Mouse (Mus musculus) embryonic facial prominence, embryonic 12.5 days (tissue): ENCODE results near the gene Hspa12a. TPM values are rescaled to one million over a fixed set of nuclear protein-coding genes. Genes with fewer than 3 reads are reported as not detected.

ENCODE experiments used
- ATAC-seq: fragments of 200-750 bp; cut with Nextera tagmentation; 2 replicates; pipeline ENCODE4 v1.8.0; 2017; ENCODE audit not compliant: insufficient number of reproducible peaks, insufficient read depth, low FRiP score, low TSS enrichment
- H3K27ac ChIP-seq: fragments of 300-500 bp; sonication (generic); 2 replicates; pipeline ENCODE4 v1.5.1; 2016; ENCODE audit warnings: mild to moderate bottlenecking
- H3K27me3 ChIP-seq: fragments of 300-500 bp; sonication (generic); 2 replicates; pipeline ENCODE4 v1.6.1; 2016; ENCODE audit warnings: mild to moderate bottlenecking, moderate library complexity
- H3K36me3 ChIP-seq: fragments of 300-500 bp; sonication (generic); 2 replicates; pipeline ENCODE4 v1.6.1; 2016; ENCODE audit warnings: mild to moderate bottlenecking
- H3K4me1 ChIP-seq: fragments of 300-500 bp; sonication (generic); 2 replicates; pipeline ENCODE4 v1.6.1; 2016
- H3K4me2 ChIP-seq: fragments of 300-500 bp; sonication (generic); replicated peaks from 2 replicates; pipeline ENCODE4 v1.6.1; 2016; ENCODE audit warnings: mild to moderate bottlenecking, moderate library complexity
- H3K4me3 ChIP-seq: fragments of 300-500 bp; sonication (generic); 2 replicates; pipeline ENCODE4 v1.5.1; 2016; ENCODE audit warnings: mild to moderate bottlenecking
- H3K9ac ChIP-seq: fragments of 300-500 bp; sonication (generic); 2 replicates; pipeline ENCODE4 v1.6.1; 2016; ENCODE audit warnings: mild to moderate bottlenecking, moderate library complexity
- H3K9me3 ChIP-seq: fragments of 300-500 bp; sonication (generic); 2 replicates; pipeline ENCODE4 v1.6.1; 2016; ENCODE audit warnings: mild to moderate bottlenecking, moderate library complexity
- WGBS: fragments of 180-500 bp; shearing (Covaris S2); methylation state at CpG from one replicate; pipeline ENCODE4 v1.1.7; 2016; 5-methylcytosine and 5-hydroxymethylcytosine counted together
- polyA plus RNA-seq: library from polyadenylated mRNA; unstranded; fragments of >200 nt; fragmentation: Nextera tagmentation; extraction: Ambion mirVana; gene quantifications from 2 replicates; pipeline ENCODE4 v1.2.1, GENCODE M21; 2016

Gene Hspa12a
- polyA plus RNA-seq, 1 experiment from 2014 or later, result 12.6 TPM

GRCm38 (mm10) chr19:58832988-58833387, 110.5 kb downstream of the Hspa12a start:
- WGBS, result 77% methylated on average over 2 of the region's 2 CpGs
- Histone ChIP-seq H3K27me3 (no peaks in the 10 kb centered on the region), H3K4me1 (no peaks in the 10 kb centered on the region), H3K27ac (no peak overlapping the region), H3K9ac (no peak overlapping the region), H3K4me3 (no peak overlapping the region), H3K9me3 (no peaks in the 10 kb centered on the region), H3K36me3 (no peaks in the 10 kb centered on the region), H3K4me2 (no peak overlapping the region)
- ATAC-seq, result no peak

GRCm38 (mm10) chr19:58831280-58831922, 112.1 kb downstream of the Hspa12a start:
- Histone ChIP-seq H3K36me3 (no peaks in the 10 kb centered on the region), H3K4me2 (no peak overlapping the region), H3K27me3 (no peaks in the 10 kb centered on the region), H3K27ac (no peak overlapping the region), H3K4me1 (no peaks in the 10 kb centered on the region), H3K9ac (no peak overlapping the region), H3K4me3 (no peak overlapping the region), H3K9me3 (no peaks in the 10 kb centered on the region)
- no peak for ATAC-seq
- WGBS, result 82% methylated on average over 9 of the region's 9 CpGs

GRCm38 (mm10) chr19:58830182-58830581, 113.3 kb downstream of the Hspa12a start:
- H3K4me3 ChIP-seq, result no peak overlapping the region
- no peak overlapping the region for H3K27ac ChIP-seq
- H3K27me3 ChIP-seq, result no peaks in the 10 kb centered on the region
- no peak for ATAC-seq
- no peaks in the 10 kb centered on the region for H3K4me1 ChIP-seq
- no peak overlapping the region for H3K4me2 ChIP-seq
- WGBS, result 90% methylated on average over 7 of the region's 7 CpGs
- no peaks in the 10 kb centered on the region for H3K36me3 ChIP-seq
- H3K9me3 ChIP-seq, result no peaks in the 10 kb centered on the region
- no peak overlapping the region for H3K9ac ChIP-seq

- Histone ChIP-seq H3K36me3 (no peaks in the 10 kb centered on the region), H3K4me1 (no peaks in the 10 kb centered on the region), H3K27me3 (no peaks in the 10 kb centered on the region), H3K9me3 (no peaks in the 10 kb centered on the region), H3K4me2 (no peak overlapping the region), H3K9ac (no peak overlapping the region), H3K27ac (no peak overlapping the region), H3K4me3 (no peak overlapping the region)
- no peak for ATAC-seq
- whole genome bisulfite sequencing, result 82% methylated on average over 5 of the region's 5 CpGs
Measured at GRCm38 (mm10) chr19:58829575-58829974, 113.9 kb downstream of the Hspa12a start.

GRCm38 (mm10) chr19:58827656-58828055, 115.8 kb downstream of the Hspa12a start:
- WGBS, result 54% methylated on average over 7 of the region's 7 CpGs
- H3K36me3 ChIP-seq, result no peaks in the 10 kb centered on the region
- H3K27me3 ChIP-seq, result no peaks in the 10 kb centered on the region
- no peak overlapping the region for H3K4me2 ChIP-seq
- ATAC-seq, result no peak
- H3K9me3 ChIP-seq, result no peaks in the 10 kb centered on the region
- no peaks in the 10 kb centered on the region for H3K4me1 ChIP-seq
- H3K27ac ChIP-seq, result no peak overlapping the region
- H3K9ac ChIP-seq, result no peak overlapping the region
- no peak overlapping the region for H3K4me3 ChIP-seq

GRCm38 (mm10) chr19:58824316-58824715, 119.1 kb downstream of the Hspa12a start:
- WGBS, result 73% methylated on average over 1 of the region's 1 CpGs
- no peak for ATAC-seq
- H3K4me2 ChIP-seq, result no peak overlapping the region

GRCm38 (mm10) chr19:58823301-58823700, 120.2 kb downstream of the Hspa12a start:
- Histone ChIP-seq H3K27ac (no peak overlapping the region), H3K4me2 (no peak overlapping the region), H3K9ac (no peak overlapping the region), H3K36me3 (no peaks in the 10 kb centered on the region), H3K9me3 (no peaks in the 10 kb centered on the region), H3K4me3 (no peak overlapping the region), H3K4me1 (no peaks in the 10 kb centered on the region), H3K27me3 (no peaks in the 10 kb centered on the region)
- no peak for ATAC-seq
- WGBS, result 86% methylated on average over 3 of the region's 3 CpGs

More at GRCm38 (mm10) chr19:58824316-58824715, 119.1 kb downstream of the Hspa12a start:
- Histone ChIP-seq H3K9ac (no peak overlapping the region), H3K27ac (no peak overlapping the region), H3K4me1 (no peaks in the 10 kb centered on the region), H3K27me3 (no peaks in the 10 kb centered on the region), H3K9me3 (no peaks in the 10 kb centered on the region), H3K36me3 (no peaks in the 10 kb centered on the region), H3K4me3 (no peak overlapping the region)

- H3K4me3 ChIP-seq, result no peak overlapping the region
- H3K9me3 ChIP-seq, result no peaks in the 10 kb centered on the region
- no peaks in the 10 kb centered on the region for H3K27me3 ChIP-seq
- no peaks in the 10 kb centered on the region for H3K4me1 ChIP-seq
- ATAC-seq, result no peak
- no peaks in the 10 kb centered on the region for H3K36me3 ChIP-seq
- WGBS, result 82% methylated on average over 20 of the region's 20 CpGs
- no peak overlapping the region for H3K9ac ChIP-seq
- no peak overlapping the region for H3K27ac ChIP-seq
- H3K4me2 ChIP-seq, result no peak overlapping the region
Measured at GRCm38 (mm10) chr19:58822454-58823200, 120.8 kb downstream of the Hspa12a start.

- H3K27ac ChIP-seq, result no peak overlapping the region
- no peak overlapping the region for H3K9ac ChIP-seq
- no peak for ATAC-seq
- H3K36me3 ChIP-seq, result no peaks in the 10 kb centered on the region
- no peaks in the 10 kb centered on the region for H3K27me3 ChIP-seq
- H3K4me2 ChIP-seq, result no peak overlapping the region
- no peaks in the 10 kb centered on the region for H3K9me3 ChIP-seq
- no peak overlapping the region for H3K4me3 ChIP-seq
- no peaks in the 10 kb centered on the region for H3K4me1 ChIP-seq
- 81% methylated on average over 14 of the region's 14 CpGs for WGBS
Measured at GRCm38 (mm10) chr19:58818571-58819415, 124.7 kb downstream of the Hspa12a start.

GRCm38 (mm10) chr19:58817398-58817797, 126.1 kb downstream of the Hspa12a start:
- Histone ChIP-seq H3K27me3 (no peaks in the 10 kb centered on the region), H3K27ac (no peak overlapping the region), H3K4me2 (no peak overlapping the region), H3K4me3 (no peak overlapping the region), H3K9ac (no peak overlapping the region), H3K36me3 (no peaks in the 10 kb centered on the region), H3K4me1 (no peaks in the 10 kb centered on the region), H3K9me3 (no peaks in the 10 kb centered on the region)
- no peak for ATAC-seq
- WGBS, result 82% methylated on average over 11 of the region's 11 CpGs

GRCm38 (mm10) chr19:58816453-58817041, 126.9 kb downstream of the Hspa12a start:
- Histone ChIP-seq H3K9ac (no peak overlapping the region), H3K9me3 (no peaks in the 10 kb centered on the region), H3K4me2 (no peak overlapping the region), H3K36me3 (no peaks in the 10 kb centered on the region), H3K4me3 (no peak overlapping the region), H3K27ac (no peak overlapping the region), H3K4me1 (no peaks in the 10 kb centered on the region), H3K27me3 (no peaks in the 10 kb centered on the region)
- ATAC-seq, result no peak
- 74% methylated on average over 17 of the region's 17 CpGs for WGBS
